Mouse (Mus musculus) cerebellum, adult 2 months (tissue): ENCODE data around the gene Ffar4.

Experiments used
- CTCF ChIP-seq: fragments of 200-500 bp; IDR thresholded peaks from 2 replicates; pipeline ENCODE4 v1.5.1; 2011; ENCODE audit warnings: low read depth, mild to moderate bottlenecking, control low read depth, low read length, moderate library complexity, borderline replicate concordance; ENCODE audit not compliant: insufficient read depth
- POLR2A ChIP-seq: fragments of 200-500 bp; IDR thresholded peaks from 2 replicates; pipeline ENCODE4 v1.6.1; 2011; ENCODE audit warnings: low read length, control low read depth, borderline replicate concordance; ENCODE audit not compliant: insufficient read depth

DNA sequence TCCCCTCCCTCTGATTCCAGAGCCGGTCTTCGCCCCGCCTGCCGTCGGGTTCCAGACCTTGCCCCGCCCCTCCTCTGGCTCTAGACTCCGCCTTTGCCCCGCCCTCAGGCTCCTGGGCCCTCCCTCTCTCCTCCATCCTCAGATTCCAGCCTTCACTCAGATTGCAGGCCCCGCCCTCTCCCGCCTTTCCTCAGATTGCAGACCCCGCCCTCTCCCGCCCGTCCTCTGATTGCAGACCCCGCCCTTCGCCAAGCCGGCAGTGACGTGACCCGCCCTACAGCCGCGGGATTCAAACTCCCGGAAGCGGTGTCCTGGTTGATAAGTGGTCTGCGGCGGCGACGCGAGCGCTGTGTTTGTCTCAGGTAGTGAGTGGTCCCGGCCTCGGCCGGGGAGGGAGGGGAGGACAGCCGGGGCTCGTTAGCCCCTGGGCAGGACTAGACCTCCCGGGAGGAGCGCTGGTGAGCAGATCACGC is 42.1 kb upstream of the Ffar4 start, which contains the start of gene Cep55:
- TF ChIP-seq CTCF (no peak), POLR2A (no peak)
